8 mouse cellular contexts compared by ENCODE assay signal in the genomic region with DNA sequence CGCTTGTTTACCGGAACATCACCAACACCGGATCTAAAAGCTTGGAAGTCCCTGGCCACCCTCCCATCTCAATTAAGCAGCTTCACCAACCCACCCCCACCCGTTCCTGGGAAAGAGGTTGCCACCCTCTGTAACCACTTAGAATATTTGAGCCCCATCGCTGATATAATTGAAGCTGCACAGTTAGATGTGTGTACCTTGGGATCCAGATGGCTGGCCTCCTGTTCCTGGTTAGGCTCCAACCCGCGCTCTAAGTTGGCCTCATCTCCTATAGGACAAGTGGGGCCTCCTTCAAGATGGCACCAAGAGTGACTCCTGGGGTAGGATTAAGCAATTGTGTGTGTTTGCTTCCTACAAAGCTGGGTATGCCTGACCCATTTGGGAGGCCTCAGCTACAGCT.
DNase-seq lines count a peak whose midpoint lies in the region; ATAC-seq and TF ChIP-seq lines count a peak whose summit lies in the region.

No protein-coding gene starts in this region.

- H3K4me2 ChIP-seq in midbrain, embryonic 15.5 days: no peak overlapping the region
- peak overlapping the region; percentile 40 for H3K4me2 ChIP-seq in hindbrain, embryonic 12.5 days (replicated peaks)
- no peak overlapping the region for H3K4me2 ChIP-seq in neural tube, embryonic 14.5 days (ENCODE audit: low read depth, low read length)

- TF ChIP-seq CTCF in heart, adult 2 months (IDR thresholded peaks at IDR 0.05): no peak

- DNase-seq in heart, adult 2 months: no peak
- DNase-seq in heart, postnatal 36 days: no peak
- DNase-seq in midbrain, embryonic 10.5 days (ENCODE audit: low spot score): no peak
- DNase-seq in right cerebral cortex, adult 2 months (ENCODE audit: low spot score in 2 of 2): no peak
- no peak for DNase-seq in adrenal gland, adult 18-20 months (ENCODE audit: low spot score in 2 of 2)

- TF ChIP-seq POLR2A in heart, adult 2 months (IDR thresholded peaks at IDR 0.05; ENCODE audit: insufficient read depth, low read depth, low read length): no peak

- no peak for TF ChIP-seq EP300 in heart, adult 2 months (IDR thresholded peaks at IDR 0.05; ENCODE audit: insufficient read depth, low read depth, low read length)

- 54% methylated on average over 7 of the region's 7 CpGs for WGBS in heart, adult 2 months
- 33% methylated on average over 7 of the region's 7 CpGs for WGBS in midbrain, embryonic 10.5 days
- 35% methylated on average over 7 of the region's 7 CpGs for WGBS in midbrain, embryonic 15.5 days
- 41% methylated on average over 7 of the region's 7 CpGs for WGBS in hindbrain, embryonic 12.5 days
- WGBS in neural tube, embryonic 14.5 days: 20% methylated on average over 7 of the region's 7 CpGs

- H3K27ac ChIP-seq in heart, adult 2 months: peak overlapping the region; percentile 1; the same call in 1 of the 2 replicates
- peak overlapping the region; percentile 73 for H3K27ac ChIP-seq in midbrain, embryonic 10.5 days (replicated peaks)
- H3K27ac ChIP-seq in midbrain, embryonic 15.5 days: no peak overlapping the region
- H3K27ac ChIP-seq in hindbrain, embryonic 12.5 days: peak overlapping the region; percentile 14; the same call in 1 of the 2 replicates
- H3K27ac ChIP-seq in neural tube, embryonic 14.5 days (ENCODE audit: low read depth, low read length): 0 out of 2 replicates have a peak overlapping the region, but pooled peaks have one; percentile 55

- intact Hi-C loops in heart, adult 2 months (cut with DNase I): no loop called here
- intact Hi-C loops in heart, postnatal 36 days (cut with DNase I): loop anchor here (2.0 kb wide), 1 partner anchor 54 kb away; no protein-coding TSS in a partner anchor

- H3K9me3 ChIP-seq in midbrain, embryonic 10.5 days (replicated peaks): no peaks in the 10 kb centered on the region
- no peaks in the 10 kb centered on the region for H3K9me3 ChIP-seq in midbrain, embryonic 15.5 days
- no peaks in the 10 kb centered on the region for H3K9me3 ChIP-seq in hindbrain, embryonic 12.5 days (replicated peaks)
- H3K9me3 ChIP-seq in neural tube, embryonic 14.5 days (ENCODE audit: control insufficient read depth, low read length): no peaks in the 10 kb centered on the region

- H3K79me2 ChIP-seq in heart, adult 2 months (replicated peaks; ENCODE audit: control insufficient read depth, insufficient read depth, low read length): no peaks in the 10 kb centered on the region

- peaks cover 5% of the 10 kb centered on the region; the same call in 1 of the 2 replicates for H3K36me3 ChIP-seq in heart, adult 2 months (ENCODE audit: control insufficient read depth, insufficient read depth, low read length)
- no peaks in the 10 kb centered on the region for H3K36me3 ChIP-seq in midbrain, embryonic 10.5 days
- no peaks in the 10 kb centered on the region for H3K36me3 ChIP-seq in midbrain, embryonic 15.5 days (replicated peaks)
- no peaks in the 10 kb centered on the region for H3K36me3 ChIP-seq in hindbrain, embryonic 12.5 days
- no peaks in the 10 kb centered on the region for H3K36me3 ChIP-seq in neural tube, embryonic 14.5 days (ENCODE audit: control insufficient read depth, insufficient read depth, low read length)

- H3K9ac ChIP-seq in heart, adult 2 months (ENCODE audit: low read depth, low read length): no peak overlapping the region
- H3K9ac ChIP-seq in midbrain, embryonic 15.5 days: no peak overlapping the region
- H3K9ac ChIP-seq in hindbrain, embryonic 12.5 days: no peak overlapping the region
- no peak overlapping the region for H3K9ac ChIP-seq in neural tube, embryonic 14.5 days (replicated peaks; ENCODE audit: low read depth, low read length)

- peaks cover 7% of the 10 kb centered on the region for H3K4me1 ChIP-seq in heart, adult 2 months (ENCODE audit: control insufficient read depth, insufficient read depth, low read length)
- peaks cover 14% of the 10 kb centered on the region for H3K4me1 ChIP-seq in midbrain, embryonic 10.5 days
- H3K4me1 ChIP-seq in midbrain, embryonic 15.5 days: peaks cover 8% of the 10 kb centered on the region
- peaks cover 10% of the 10 kb centered on the region for H3K4me1 ChIP-seq in hindbrain, embryonic 12.5 days
- peaks cover 8% of the 10 kb centered on the region; the same call in 1 of the 2 replicates for H3K4me1 ChIP-seq in neural tube, embryonic 14.5 days (ENCODE audit: control insufficient read depth, insufficient read depth, low read length)

- no peaks in the 10 kb centered on the region for H3K27me3 ChIP-seq in heart, adult 2 months (ENCODE audit: control insufficient read depth, insufficient read depth, low read length)
- no peaks in the 10 kb centered on the region for H3K27me3 ChIP-seq in midbrain, embryonic 10.5 days (ENCODE audit: low read depth, poor library complexity, severe bottlenecking)
- H3K27me3 ChIP-seq in midbrain, embryonic 15.5 days (replicated peaks): no peaks in the 10 kb centered on the region
- no peaks in the 10 kb centered on the region for H3K27me3 ChIP-seq in hindbrain, embryonic 12.5 days
- no peaks in the 10 kb centered on the region for H3K27me3 ChIP-seq in neural tube, embryonic 14.5 days (ENCODE audit: control insufficient read depth, insufficient read depth, low read length)

- no peak for ATAC-seq in midbrain, embryonic 15.5 days (replicated peaks)
- ATAC-seq in hindbrain, embryonic 12.5 days (ENCODE audit: low FRiP score): peak; percentile 46
- ATAC-seq in neural tube, embryonic 14.5 days (ENCODE audit: low read depth): no peak

- H3K4me3 ChIP-seq in heart, adult 2 months: no peak overlapping the region
- H3K4me3 ChIP-seq in midbrain, embryonic 10.5 days: peak overlapping the region; percentile 23; the same call in 1 of the 2 replicates
- no peak overlapping the region for H3K4me3 ChIP-seq in midbrain, embryonic 15.5 days
- no peak overlapping the region for H3K4me3 ChIP-seq in hindbrain, embryonic 12.5 days
- H3K4me3 ChIP-seq in neural tube, embryonic 14.5 days (ENCODE audit: low read depth, low read length): no peak overlapping the region
